ENCODE assay signal across 18 mouse cellular contexts in the genomic region with DNA sequence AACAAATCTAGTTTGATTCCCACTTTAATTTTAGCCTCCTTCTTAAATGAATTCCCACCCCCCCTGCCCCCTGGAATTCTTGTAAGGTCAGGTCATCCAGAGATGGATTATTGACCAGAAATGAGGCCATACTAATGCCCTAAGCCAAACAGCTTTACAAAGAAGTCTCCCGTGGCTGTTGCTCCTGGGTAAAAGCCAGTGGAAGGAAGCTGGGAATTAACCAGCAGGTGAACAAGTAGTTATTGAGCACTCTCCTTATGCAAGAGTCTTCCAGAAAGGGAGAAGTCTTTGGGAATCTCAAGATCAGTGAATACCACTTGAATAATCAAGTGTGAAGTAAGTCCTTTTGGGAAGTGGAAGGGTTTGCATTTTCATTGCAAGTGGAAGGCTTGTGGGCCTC.
"Had no signal": no experiment of that assay in that cellular context is flagged by ENCODE, and none has a peak within 500 bp of the region (broad histone marks: within the 10 kb centered on the region; RNA-seq: fewer than 3 reads in every experiment).

No protein-coding gene starts in this region.

- H3K4me1 ChIP-seq: midbrain, embryonic 12.5 days; neural tube, embryonic 13.5 days; neural tube, embryonic 15.5 days had no signal

- ATAC-seq: midbrain, embryonic 16.5 days had no signal

- H3K4me3 ChIP-seq: liver, embryonic 15.5 days; midbrain, embryonic 10.5 days; midbrain, embryonic 12.5 days; myocyte; neural tube, embryonic 13.5 days; neural tube, embryonic 15.5 days had no signal

- H3K9ac ChIP-seq: liver, embryonic 15.5 days; lung, embryonic 14.5 days; midbrain, embryonic 12.5 days; neural tube, embryonic 13.5 days; neural tube, embryonic 15.5 days had no signal

- H3K9me3 ChIP-seq: liver, embryonic 15.5 days; midbrain, embryonic 10.5 days; midbrain, embryonic 12.5 days; neural tube, embryonic 13.5 days; neural tube, embryonic 15.5 days had no signal

- H3K27me3 ChIP-seq: liver, embryonic 15.5 days; midbrain, embryonic 12.5 days; neural tube, embryonic 13.5 days; neural tube, embryonic 15.5 days had no signal

- H3K27ac ChIP-seq: midbrain, embryonic 10.5 days; midbrain, embryonic 12.5 days; neural tube, embryonic 13.5 days; neural tube, embryonic 15.5 days had no signal

- H3K36me3 ChIP-seq: liver, embryonic 15.5 days; midbrain, embryonic 10.5 days; midbrain, embryonic 12.5 days; neural tube, embryonic 13.5 days; neural tube, embryonic 15.5 days had no signal

- H3K4me2 ChIP-seq: liver, embryonic 15.5 days; lung, embryonic 14.5 days; midbrain, embryonic 12.5 days; neural tube, embryonic 13.5 days; neural tube, embryonic 15.5 days had no signal

- DNase-seq: lung, embryonic 14.5 days; lung, postnatal 4 days; midbrain, embryonic 14.5 days; retina, postnatal 1 day; right cerebral cortex, adult 18-20 months; right cerebral cortex, postnatal 25 days; right cerebral cortex, postnatal 4 days; spleen, adult 18-20 months; thymus, adult 18-20 months; thymus, postnatal 14 days; thymus, postnatal 36 days had no signal
